Mouse (Mus musculus) G1E (cell line): ENCODE results near the gene Ndp. TPM values are rescaled to one million over a fixed set of nuclear protein-coding genes. Genes with fewer than 3 reads are reported as not detected.

Source experiments
- ATAC-seq: 2 replicates; pipeline ENCODE4 v1.8.0; 2016; ENCODE audit warnings: mild to moderate bottlenecking; ENCODE audit not compliant: insufficient number of reproducible peaks, poor library complexity, low FRiP score, severe bottlenecking; ENCODE audit errors: extremely low read depth
- DNase-seq: peaks from one replicate; pipeline ENCODE4 v3.0.0; 2012; ENCODE audit warnings: low spot score
- H3K27me3 ChIP-seq: 2 replicates; pipeline ENCODE4 v1.6.1; 2012; ENCODE audit warnings: mild to moderate bottlenecking, low read length, inconsistent platforms; ENCODE audit not compliant: insufficient read depth
- H3K36me3 ChIP-seq: replicated peaks from 2 replicates; pipeline ENCODE3; 2012; ENCODE audit warnings: mild to moderate bottlenecking, inconsistent platforms
- H3K4me1 ChIP-seq: 2 replicates; pipeline ENCODE4 v1.6.1; 2012; ENCODE audit warnings: low read depth, low read length, inconsistent platforms, mixed read lengths; ENCODE audit not compliant: insufficient read depth
- H3K4me3 ChIP-seq: 2 replicates; pipeline ENCODE4 v1.5.1; 2012; ENCODE audit warnings: low read depth, mild to moderate bottlenecking, inconsistent platforms, low read length, moderate library complexity, mixed read lengths
- H3K9me3 ChIP-seq: replicated peaks from 2 replicates; pipeline ENCODE4 v1.6.1; 2012; ENCODE audit warnings: inconsistent platforms
- CTCF ChIP-seq: IDR thresholded peaks from 2 replicates; pipeline ENCODE4 v1.5.1; 2012; ENCODE audit warnings: low read depth, low read length, inconsistent platforms, mixed read lengths
- GATA1 ChIP-seq: IDR thresholded peaks from 2 replicates; pipeline ENCODE4 v1.6.1; 2012; ENCODE audit warnings: borderline replicate concordance, low read length, inconsistent platforms, mixed read lengths
- GATA2 ChIP-seq: IDR thresholded peaks from 2 replicates; pipeline ENCODE4 v1.6.1; 2012; ENCODE audit warnings: low read depth, low read length, inconsistent platforms, borderline replicate concordance
- POLR2AphosphoS5 ChIP-seq: IDR thresholded peaks from 2 replicates; pipeline ENCODE4 v1.6.1; 2012; ENCODE audit warnings: low read depth, low read length, inconsistent platforms; ENCODE audit not compliant: insufficient replicate concordance
- TAL1 ChIP-seq: conservative IDR thresholded peaks from 2 replicates; pipeline ENCODE4 v1.6.1; 2012; ENCODE audit warnings: low read depth, low read length, inconsistent platforms, mixed read lengths
- polyA plus RNA-seq: library from polyadenylated mRNA; stranded (reverse); fragments of >175 nt; gene quantifications from 2 replicates; pipeline ENCODE4 v1.2.3, GENCODE M21; 2012
- total RNA-seq, 2 experiments: library from RNA; stranded (forward) in 1 of 2; stranded (reverse) in 1 of 2; fragments of 200-1000 nt in 1 of 2; fragments of >200 nt in 1 of 2; fragmentation: Nextera tagmentation in 1 of 2; gene quantifications; 2 replicates each; pipeline ENCODE4 v1.2.3; 2014 to 2017

The Ndp gene
- total and polyA plus RNA-seq, 3 experiments = not detected

DNA sequence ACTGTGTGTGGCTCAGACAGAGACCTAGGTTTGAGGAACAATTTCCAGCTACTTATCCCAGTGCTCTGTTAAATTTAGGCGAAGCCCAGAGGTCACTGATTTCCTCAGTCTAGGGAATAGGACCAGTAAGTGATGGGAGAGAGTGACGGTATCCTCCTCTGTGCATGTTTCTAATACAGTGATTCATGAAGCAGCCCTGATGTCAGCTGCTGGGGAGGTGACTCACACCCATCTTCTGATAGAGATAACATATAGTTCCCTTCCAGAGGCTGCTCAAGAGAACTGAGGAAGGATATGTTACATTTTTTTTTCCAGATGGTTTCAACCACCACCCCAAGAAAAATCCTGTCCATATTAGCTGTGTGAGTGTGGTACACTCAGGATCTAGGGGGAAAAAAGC, 2.9 kb downstream of the Ndp start:
- ATAC-seq (no peak), DNase-seq (no peak)
- H3K27me3 ChIP-seq = no peaks in the 10 kb centered on the region
- no peak overlapping the region for H3K4me3 ChIP-seq
- H3K4me1 ChIP-seq = no peaks in the 10 kb centered on the region
- no peaks in the 10 kb centered on the region for H3K36me3 ChIP-seq
- TF ChIP-seq CTCF (no peak), TAL1 (no peak), GATA2 (no peak), GATA1 (no peak), POLR2AphosphoS5 (no peak)
- no peaks in the 10 kb centered on the region for H3K9me3 ChIP-seq

DNA sequence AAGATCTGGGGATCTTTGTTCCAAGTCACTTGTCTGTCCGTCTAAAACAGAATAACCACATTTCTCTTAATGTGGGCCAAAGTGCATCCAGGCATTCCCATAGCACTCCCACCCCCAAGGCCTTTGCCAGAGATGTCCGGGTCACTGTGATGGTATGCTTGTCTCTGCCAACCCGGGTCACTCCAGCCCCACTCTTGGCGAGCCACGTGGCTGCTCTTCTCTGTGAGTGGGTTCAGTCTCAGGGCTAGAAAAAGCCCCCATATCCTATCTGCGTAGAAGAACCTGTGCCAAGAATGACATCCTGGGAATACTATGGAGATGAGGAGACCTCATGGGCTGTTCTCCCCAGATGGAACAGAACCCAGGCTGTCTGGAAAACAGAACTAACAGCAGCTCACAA, 4.0 kb downstream of the Ndp start:
- H3K27me3 ChIP-seq = no peaks in the 10 kb centered on the region
- TF ChIP-seq CTCF = no peak
- no peak for TF ChIP-seq POLR2AphosphoS5
- TF ChIP-seq GATA2 = no peak
- TF ChIP-seq TAL1 = no peak
- TF ChIP-seq GATA1 = no peak
- H3K4me1 ChIP-seq = no peaks in the 10 kb centered on the region
- no peaks in the 10 kb centered on the region for H3K9me3 ChIP-seq
- no peak overlapping the region for H3K4me3 ChIP-seq
- no peak for DNase-seq
- no peaks in the 10 kb centered on the region for H3K36me3 ChIP-seq
- ATAC-seq = no peak

DNA sequence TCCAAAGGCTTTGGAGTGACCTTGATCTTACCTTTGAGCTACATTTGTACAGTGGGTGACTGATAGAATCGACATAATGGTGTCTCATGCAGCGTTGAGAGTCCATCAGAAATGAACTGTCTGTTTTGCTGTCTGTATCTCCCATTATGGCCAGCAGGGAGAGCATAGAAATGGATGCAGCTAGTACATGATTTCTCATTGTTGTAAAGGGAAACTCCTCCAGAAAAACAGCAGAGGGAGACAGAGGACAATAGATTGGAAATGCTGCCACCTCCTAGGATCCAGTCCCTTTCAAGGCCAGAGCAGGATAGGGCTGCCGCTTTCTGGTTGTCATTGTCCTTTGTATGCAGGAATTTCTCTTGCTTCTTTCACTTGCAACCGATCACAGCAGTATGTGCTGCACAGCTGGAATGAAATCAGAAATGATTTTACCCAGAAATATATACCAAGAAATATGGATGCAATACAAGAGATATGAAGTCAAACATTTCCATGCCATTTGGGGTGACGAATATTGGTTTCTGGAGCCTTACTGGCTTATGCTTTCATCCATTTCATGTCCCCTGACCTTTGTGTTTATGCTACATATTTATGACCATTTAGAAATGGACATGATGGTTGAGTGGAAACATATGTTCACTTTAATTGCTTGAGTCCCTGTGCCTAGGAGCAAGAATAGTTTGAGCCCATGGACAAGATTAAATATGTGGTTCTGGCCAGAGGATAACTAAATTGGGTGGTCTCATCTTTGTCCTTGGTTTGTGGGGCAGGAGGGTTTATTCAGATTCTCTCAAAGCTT, 17.0 kb downstream of the Ndp start:
- no peak for TF ChIP-seq TAL1
- no peak overlapping the region for H3K4me3 ChIP-seq
- no peaks in the 10 kb centered on the region for H3K9me3 ChIP-seq
- H3K27me3 ChIP-seq = no peaks in the 10 kb centered on the region
- ATAC-seq = no peak
- H3K4me1 ChIP-seq = no peaks in the 10 kb centered on the region
- DNase-seq = no peak
- no peaks in the 10 kb centered on the region for H3K36me3 ChIP-seq

DNA sequence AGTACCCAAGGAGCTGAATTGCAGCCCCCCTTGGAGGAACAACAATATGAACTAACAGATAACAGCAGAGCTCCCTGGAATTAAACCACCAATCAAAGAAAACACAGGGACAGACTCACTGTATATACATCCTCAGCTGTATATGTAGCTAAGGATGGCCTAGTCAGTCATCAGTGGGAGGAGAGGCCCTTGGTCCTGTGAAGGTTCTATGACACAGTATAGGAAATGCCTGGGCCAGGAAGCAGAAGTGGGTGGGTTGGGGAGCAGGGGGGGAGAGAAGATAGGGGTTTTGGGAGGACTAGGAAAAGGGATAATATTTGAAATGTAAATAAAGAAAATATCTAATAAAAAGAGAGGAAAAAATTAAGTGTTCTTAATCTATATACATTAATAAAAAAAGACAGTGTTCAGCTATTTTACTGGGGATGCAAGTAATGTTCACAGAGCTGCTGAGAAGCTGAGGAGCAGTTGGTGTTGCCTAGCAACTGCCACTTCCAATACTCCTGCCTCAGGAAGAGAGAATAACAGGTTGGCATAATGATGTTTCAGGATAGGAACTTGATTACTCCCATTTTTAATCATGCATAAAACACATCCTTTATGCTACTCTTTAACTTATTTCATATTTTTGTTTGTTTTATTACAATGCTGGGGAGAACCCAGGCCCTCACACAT, 43.8 kb downstream of the Ndp start:
- H3K27me3 ChIP-seq = no peaks in the 10 kb centered on the region
- H3K4me1 ChIP-seq = no peaks in the 10 kb centered on the region
- DNase-seq = no peak
- no peak overlapping the region for H3K4me3 ChIP-seq
- H3K36me3 ChIP-seq = no peaks in the 10 kb centered on the region
- H3K9me3 ChIP-seq = no peaks in the 10 kb centered on the region
- ATAC-seq = no peak
- TF ChIP-seq CTCF (no peak), TAL1 (no peak), GATA1 (no peak), GATA2 (no peak), POLR2AphosphoS5 (no peak)

DNA sequence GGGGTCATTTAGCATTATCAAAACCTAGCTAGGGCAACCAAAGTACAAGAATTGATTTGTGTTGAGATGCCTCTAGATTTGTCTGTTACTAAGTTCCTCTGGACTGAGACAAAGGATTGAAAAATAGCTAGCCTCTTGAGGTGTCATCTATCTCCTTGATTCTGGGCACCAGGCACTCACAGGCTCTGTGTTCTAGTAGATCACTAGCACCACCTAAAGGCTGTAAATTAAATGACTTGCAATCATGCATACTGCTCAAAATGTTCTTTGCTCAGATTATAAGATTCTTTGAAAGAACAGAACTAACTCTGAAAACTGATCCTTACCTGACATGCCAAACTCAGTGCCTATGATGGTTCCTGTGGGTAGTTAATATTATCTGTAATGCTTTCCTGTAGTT, 51.3 kb downstream of the Ndp start:
- Histone ChIP-seq H3K9me3 (no peaks in the 10 kb centered on the region), H3K36me3 (no peaks in the 10 kb centered on the region), H3K4me1 (no peaks in the 10 kb centered on the region), H3K4me3 (no peak overlapping the region), H3K27me3 (no peaks in the 10 kb centered on the region)
- ATAC-seq (no peak), DNase-seq (no peak)
- TF ChIP-seq POLR2AphosphoS5 = no peak
- no peak for TF ChIP-seq CTCF
- TF ChIP-seq GATA2 = no peak
- TF ChIP-seq TAL1 = no peak
- no peak for TF ChIP-seq GATA1

DNA sequence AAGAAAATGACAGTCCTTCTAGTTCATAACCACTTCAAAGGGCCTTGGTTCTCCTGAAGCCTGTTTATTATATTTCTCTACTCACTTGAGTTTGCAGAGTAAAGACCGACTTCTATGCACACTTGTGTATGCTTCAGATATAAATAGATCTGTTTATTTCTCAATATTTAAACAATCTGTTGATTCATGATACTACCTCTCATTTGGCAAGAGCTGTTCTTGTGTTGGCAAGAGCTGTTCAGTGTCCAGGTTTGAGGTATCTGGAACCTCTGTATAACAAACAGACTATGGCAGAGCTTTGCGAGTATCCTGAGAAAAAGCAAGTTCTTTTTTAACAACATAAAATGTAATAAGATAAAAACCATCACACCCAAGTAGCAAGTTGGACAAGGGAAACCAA, 65.5 kb downstream of the Ndp start:
- no peaks in the 10 kb centered on the region for H3K36me3 ChIP-seq
- no peaks in the 10 kb centered on the region for H3K27me3 ChIP-seq
- no peaks in the 10 kb centered on the region for H3K9me3 ChIP-seq
- TF ChIP-seq TAL1 (no peak), CTCF (no peak), GATA2 (no peak), GATA1 (no peak), POLR2AphosphoS5 (no peak)
- DNase-seq (no peak), ATAC-seq (no peak)
- H3K4me3 ChIP-seq = no peak overlapping the region
- H3K4me1 ChIP-seq = no peaks in the 10 kb centered on the region
